Mouse (Mus musculus) kidney, adult 2 months (tissue): ENCODE results near the gene Col27a1. TPM values are rescaled to one million over a fixed set of nuclear protein-coding genes. Genes with fewer than 3 reads are reported as not detected.
"Not testable (repeated sequence)": the region's sequence is repeated elsewhere in the genome, so short reads cannot be mapped to it uniquely, and the experiment has no call there.

Experiments
- DNase-seq: peaks from one replicate; pipeline ENCODE4 v3.0.0; 2021
- H3K27ac ChIP-seq: fragments of 200-500 bp; 2 replicates; pipeline ENCODE4 v1.5.1; 2012; ENCODE audit warnings: low read depth, low read length, control low read depth, inconsistent platforms; ENCODE audit not compliant: insufficient read depth
- H3K27me3 ChIP-seq: fragments of 200-500 bp; replicated peaks from 2 replicates; pipeline ENCODE4 v1.6.1; 2012; ENCODE audit warnings: mild to moderate bottlenecking, moderate library complexity, low read length, inconsistent platforms; ENCODE audit not compliant: control insufficient read depth, insufficient read depth
- H3K36me3 ChIP-seq: fragments of 200-500 bp; 2 replicates; pipeline ENCODE4 v1.6.1; 2012; ENCODE audit warnings: mild to moderate bottlenecking, moderate library complexity, low read length, inconsistent platforms; ENCODE audit not compliant: control insufficient read depth, insufficient read depth
- H3K4me1 ChIP-seq: fragments of 200-500 bp; 2 replicates; pipeline ENCODE4 v1.6.1; 2011; ENCODE audit warnings: low read length; ENCODE audit not compliant: control insufficient read depth, insufficient read depth
- H3K4me3 ChIP-seq: fragments of 200-500 bp; 2 replicates; pipeline ENCODE4 v1.5.1; 2011; ENCODE audit warnings: mild to moderate bottlenecking, low read depth, low read length, control low read depth; ENCODE audit not compliant: insufficient read depth
- CTCF ChIP-seq: fragments of 200-500 bp; conservative IDR thresholded peaks from 2 replicates; pipeline ENCODE4 v1.5.1; 2011; ENCODE audit warnings: low read depth, mild to moderate bottlenecking, control low read depth, low read length, moderate library complexity, mixed read lengths; ENCODE audit not compliant: insufficient read depth, insufficient read length
- POLR2A ChIP-seq: fragments of 200-500 bp; IDR thresholded peaks from one replicate; pipeline ENCODE4 v1.6.1; 2011; ENCODE audit warnings: low read depth, low read length, control low read depth
- WGBS: fragments of 180-500 bp; shearing (Covaris S2); methylation state at CpG from one replicate; pipeline ENCODE4 v1.1.7; 2018; 5-methylcytosine and 5-hydroxymethylcytosine counted together
- polyA plus RNA-seq: library from polyadenylated mRNA; depleted of rRNA; stranded (reverse); fragments of >200 nt; gene quantifications from 2 replicates; pipeline ENCODE4 v1.2.3, GENCODE M21; 2012

Gene Col27a1
- polyA plus RNA-seq, 1 experiment, result 23.1 TPM

DNA sequence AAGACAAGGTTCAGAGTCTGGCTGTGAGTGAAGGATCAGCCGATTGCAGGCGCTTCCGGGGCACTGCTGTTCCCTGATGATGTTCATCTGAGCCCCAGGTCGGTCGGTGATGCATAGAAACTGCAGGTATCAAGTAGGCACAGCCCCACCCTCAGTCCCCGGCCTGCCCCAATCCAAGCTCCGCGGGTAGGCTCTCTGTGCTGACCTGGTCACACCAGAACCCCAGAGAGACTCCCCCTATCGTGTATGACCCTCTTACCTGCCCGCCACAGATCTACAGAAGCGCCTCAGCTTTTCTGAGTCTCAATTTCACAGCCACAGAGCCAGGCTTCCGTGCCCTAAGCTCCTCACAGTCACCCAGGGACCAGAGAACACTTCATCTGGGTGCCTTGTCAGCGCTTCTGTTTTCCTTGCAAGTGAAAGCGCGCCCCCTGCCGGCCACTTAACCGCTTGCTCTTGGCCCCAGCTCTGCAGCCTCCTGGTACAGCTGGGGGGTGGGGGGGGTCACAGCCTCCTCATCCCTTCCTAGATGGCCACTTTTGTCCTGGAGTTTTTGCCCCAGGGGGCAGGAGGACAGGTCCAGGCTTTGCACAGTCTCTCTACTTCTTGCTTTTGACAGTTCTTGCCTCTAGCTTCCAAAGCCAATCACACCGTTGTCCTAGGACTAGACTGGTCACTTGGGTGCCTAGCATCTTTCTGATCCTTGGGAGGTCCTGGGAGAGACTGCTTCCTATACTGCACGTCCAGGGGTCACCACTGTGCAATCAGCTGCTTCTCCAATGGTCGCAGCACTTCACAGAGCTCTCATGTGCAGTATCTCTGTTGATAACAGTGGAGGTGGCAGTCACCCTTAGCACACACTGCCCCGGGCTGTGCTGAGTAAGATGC lies 93.6 kb downstream of the Col27a1 start:
- peak; percentile 92 for DNase-seq
- Histone ChIP-seq H3K36me3 (no peaks in the 10 kb centered on the region), H3K27ac (no peak overlapping the region), H3K4me3 (no peak overlapping the region), H3K4me1 (no peaks in the 10 kb centered on the region), H3K27me3 (no peaks in the 10 kb centered on the region)
- 40% methylated on average over 21 of the region's 21 CpGs for WGBS
- TF ChIP-seq POLR2A (no peak), CTCF (peak; percentile 73)

DNA sequence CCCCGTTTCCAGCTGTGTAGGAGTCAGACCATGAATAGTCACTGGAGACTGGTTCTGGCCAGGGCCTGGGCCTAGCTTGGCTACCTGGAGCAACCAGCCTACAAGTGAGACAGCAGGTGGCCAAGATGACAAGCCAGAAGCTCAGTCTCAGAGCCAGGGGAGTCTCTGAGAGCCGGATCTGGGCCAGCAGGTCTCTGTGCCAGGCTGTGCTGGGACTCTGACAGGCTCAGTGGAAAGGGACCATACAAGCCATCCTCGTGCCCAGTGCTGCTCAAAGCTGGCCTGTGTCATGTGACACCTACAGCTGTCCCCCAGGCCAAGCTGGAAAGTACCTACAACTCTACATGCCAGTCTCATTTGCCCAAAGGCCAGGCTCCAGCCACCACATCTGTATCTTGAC lies 94.5 kb downstream of the Col27a1 start:
- DNase-seq, result no peak
- Histone ChIP-seq H3K27me3 (no peaks in the 10 kb centered on the region), H3K4me1 (no peaks in the 10 kb centered on the region), H3K27ac (no peak overlapping the region), H3K36me3 (no peaks in the 10 kb centered on the region), H3K4me3 (no peak overlapping the region)
- TF ChIP-seq POLR2A (no peak), CTCF (no peak)
- WGBS, result 91% methylated on average over 3 of the region's 3 CpGs

DNA sequence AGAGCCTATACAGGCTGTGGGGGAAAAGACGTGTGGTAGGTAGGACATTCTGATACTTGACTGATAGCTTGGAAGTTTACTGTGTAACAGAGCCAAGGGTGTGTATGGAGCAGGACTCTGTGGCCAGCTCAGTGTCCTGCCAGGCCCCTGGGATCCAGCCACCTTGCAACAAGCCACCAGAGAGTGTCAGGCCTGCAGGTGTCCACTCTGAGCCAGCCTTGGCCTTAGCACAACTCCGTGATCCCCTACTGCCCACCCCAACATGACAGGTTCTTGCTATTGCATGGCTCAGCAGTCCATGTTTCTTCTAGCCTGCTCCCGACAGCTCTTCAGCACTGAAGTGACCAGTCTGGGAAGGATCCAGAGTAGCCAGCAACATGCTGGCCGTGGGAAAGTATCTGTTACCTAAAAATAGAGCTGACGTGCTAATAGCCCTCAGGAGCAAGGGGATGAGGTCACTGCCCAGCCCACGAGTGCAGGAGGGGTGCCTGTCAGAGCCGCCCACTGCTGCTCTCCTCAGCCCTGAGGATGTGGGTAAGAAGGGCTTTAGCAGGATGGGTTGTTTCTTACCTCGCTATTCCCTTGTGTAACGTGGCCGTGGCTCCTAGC lies 96.5 kb downstream of the Col27a1 start:
- DNase-seq, result no peak
- 69% methylated on average over 10 of the region's 10 CpGs for WGBS
- TF ChIP-seq CTCF (no peak), POLR2A (no peak)
- H3K4me1 ChIP-seq, result no peaks in the 10 kb centered on the region
- no peaks in the 10 kb centered on the region for H3K36me3 ChIP-seq
- H3K27ac ChIP-seq, result no peak overlapping the region
- H3K4me3 ChIP-seq, result no peak overlapping the region
- H3K27me3 ChIP-seq, result no peaks in the 10 kb centered on the region

DNA sequence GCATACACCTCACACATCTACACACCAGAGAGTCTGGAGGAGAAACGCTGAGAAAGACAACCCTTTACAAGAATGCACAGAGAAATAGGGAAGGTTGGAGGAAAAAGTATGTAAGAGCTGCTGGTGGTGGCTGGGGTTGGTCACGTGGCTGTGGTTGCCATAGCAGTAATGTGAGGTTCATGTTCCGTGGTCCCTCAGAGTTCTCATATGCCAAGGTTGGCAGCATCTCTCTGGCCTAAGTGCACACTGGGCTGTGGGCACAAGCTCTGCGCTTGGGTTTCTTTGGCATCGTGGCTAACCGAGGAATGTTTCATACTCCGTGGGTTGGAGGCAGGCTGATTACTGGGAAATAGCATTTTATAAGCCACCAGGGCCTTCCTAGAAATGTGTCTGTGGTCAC lies 97.6 kb downstream of the Col27a1 start:
- WGBS, result 91% methylated on average over 7 of the region's 7 CpGs
- Histone ChIP-seq H3K4me3 (no peak overlapping the region), H3K27ac (no peak overlapping the region), H3K4me1 (no peaks in the 10 kb centered on the region), H3K27me3 (no peaks in the 10 kb centered on the region), H3K36me3 (no peaks in the 10 kb centered on the region)
- DNase-seq, result no peak
- TF ChIP-seq CTCF, result no peak
- no peak for TF ChIP-seq POLR2A

DNA sequence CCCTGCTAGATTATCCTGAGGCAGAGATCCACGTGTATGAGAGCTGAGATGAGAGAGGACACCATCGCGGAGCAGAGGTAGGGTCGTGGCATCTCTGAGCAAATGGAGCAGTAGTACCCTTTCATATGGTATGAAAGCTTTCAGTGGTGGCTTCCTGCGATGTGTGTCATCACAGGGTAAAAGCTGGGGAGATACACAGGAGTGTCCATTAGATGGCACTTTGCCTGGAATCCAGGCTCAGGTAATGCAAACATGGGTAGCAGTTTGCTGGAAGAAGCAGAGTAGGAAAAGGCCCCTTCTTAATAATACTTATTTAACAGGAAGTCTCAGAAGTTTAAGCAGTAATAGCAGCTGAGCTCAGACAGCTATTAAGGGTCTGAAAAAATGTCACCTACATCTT lies 100.3 kb downstream of the Col27a1 start:
- TF ChIP-seq CTCF, result no peak
- no peak for TF ChIP-seq POLR2A
- DNase-seq, result no peak
- Histone ChIP-seq H3K4me1 (no peaks in the 10 kb centered on the region), H3K27me3 (no peaks in the 10 kb centered on the region), H3K36me3 (no peaks in the 10 kb centered on the region), H3K4me3 (no peak overlapping the region), H3K27ac (no peak overlapping the region)
- 86% methylated on average over 5 of the region's 5 CpGs for WGBS

DNA sequence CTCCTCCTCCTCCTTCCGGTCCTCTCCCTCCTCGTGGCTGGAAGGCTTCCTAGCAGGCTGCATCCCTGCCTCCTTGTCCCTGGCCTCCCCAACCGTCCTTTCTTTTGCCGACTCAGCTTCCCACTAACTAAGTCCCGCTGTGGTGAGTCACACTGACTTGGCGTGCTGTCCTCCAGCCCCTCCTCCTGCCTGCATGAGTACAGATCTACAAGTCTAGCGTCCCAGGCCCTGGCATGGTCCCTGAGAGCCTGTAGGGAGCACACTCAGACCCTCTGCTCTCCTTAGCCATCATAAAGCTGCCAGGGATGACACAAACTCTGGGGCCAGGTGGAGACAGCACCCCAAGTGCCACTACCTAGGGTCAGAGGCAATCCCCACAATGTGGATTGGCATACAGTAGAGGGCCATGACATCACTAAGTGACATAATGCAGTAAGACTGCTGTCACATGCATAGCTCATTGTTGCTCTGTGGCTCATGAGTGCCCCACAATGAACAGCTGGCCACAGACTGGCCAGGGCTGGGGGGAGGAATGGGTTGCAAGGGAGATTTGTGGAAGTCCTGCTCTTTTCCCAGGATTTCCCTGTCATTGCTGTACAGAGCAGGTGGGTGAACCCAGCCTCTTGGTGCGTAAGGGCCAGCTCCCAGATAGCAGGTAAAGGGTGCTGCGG lies 102.4 kb downstream of the Col27a1 start:
- Histone ChIP-seq H3K27ac (no peak overlapping the region), H3K4me1 (no peaks in the 10 kb centered on the region), H3K4me3 (no peak overlapping the region), H3K36me3 (no peaks in the 10 kb centered on the region), H3K27me3 (no peaks in the 10 kb centered on the region)
- peak; percentile 26 for DNase-seq
- TF ChIP-seq POLR2A (no peak), CTCF (no peak)
- WGBS, result 50% methylated on average over 9 of the region's 9 CpGs

DNA sequence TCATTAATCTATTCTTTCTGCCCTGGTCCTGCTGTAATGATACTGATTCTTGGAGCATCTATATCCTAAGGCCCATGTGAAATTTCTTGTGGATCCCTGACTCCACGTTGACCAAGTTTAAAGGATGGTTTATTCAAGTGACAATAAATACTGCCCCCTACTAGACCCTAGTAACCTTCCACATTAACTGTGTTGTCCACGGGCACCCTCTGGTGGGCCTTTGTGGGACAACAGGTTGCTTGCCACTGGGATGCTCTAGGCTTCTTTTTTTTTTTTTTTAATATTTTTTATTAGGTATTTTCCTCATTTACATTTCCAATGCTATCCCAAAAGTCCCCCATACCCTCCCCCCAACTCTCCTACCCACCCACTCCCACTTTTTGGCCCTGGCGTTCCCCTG lies 105.8 kb downstream of the Col27a1 start:
- TF ChIP-seq CTCF, result peak; percentile 62
- DNase-seq, result peak; percentile 45
- not testable (repeated sequence) for H3K27ac ChIP-seq, H3K27me3 ChIP-seq, H3K4me1 ChIP-seq, H3K36me3 ChIP-seq, H3K4me3 ChIP-seq
- WGBS, result 33% methylated on average over 3 of the region's 3 CpGs
